Mouse (Mus musculus): ENCODE measurements at regions not wholly inside any gene's neighbourhood (a gene's known extent, or its start where the extent isn't known, plus 50 kb on each side); places are given as distances from the start of the nearest gene placed in this dataset.

GRCm38 (mm10) chr5:85285856-85286255 is 779.5 kb downstream of the Cenpc1 start:
- H3K36me3 ChIP-seq (replicated peaks; ENCODE audit: control insufficient read depth, insufficient read depth, low read depth, low read length): no peaks in the 10 kb centered on the region
- no peak overlapping the region for H3K9ac ChIP-seq (replicated peaks; ENCODE audit: low read length)
- no peaks in the 10 kb centered on the region for H3K27me3 ChIP-seq (ENCODE audit: control insufficient read depth, insufficient read depth, low read length)
- no peak overlapping the region for H3K4me2 ChIP-seq (ENCODE audit: low read depth, low read length)
- DNase-seq (ENCODE audit: low spot score) (no peak), ATAC-seq (replicated peaks; ENCODE audit: insufficient number of reproducible peaks, low FRiP score, low TSS enrichment, low read depth) (no peak)
- H3K27ac ChIP-seq (replicated peaks; ENCODE audit: low read depth, low read length): no peak overlapping the region
- no peaks in the 10 kb centered on the region for H3K9me3 ChIP-seq (replicated peaks; ENCODE audit: control insufficient read depth, low read length)
- no peaks in the 10 kb centered on the region for H3K4me1 ChIP-seq (ENCODE audit: control insufficient read depth, insufficient read depth, low read length)
- H3K4me3 ChIP-seq (ENCODE audit: low read depth, low read length): no peak overlapping the region
- 90% methylated on average over 3 of the region's 3 CpGs for WGBS

GRCm38 (mm10) chr5:85248453-85248852 is 816.9 kb downstream of the Cenpc1 start:
- H3K9ac ChIP-seq (replicated peaks; ENCODE audit: low read length): no peak overlapping the region
- no peaks in the 10 kb centered on the region for H3K4me1 ChIP-seq (ENCODE audit: control insufficient read depth, insufficient read depth, low read length)
- no peak overlapping the region for H3K4me2 ChIP-seq (ENCODE audit: low read depth, low read length)
- H3K27me3 ChIP-seq (ENCODE audit: control insufficient read depth, insufficient read depth, low read length): no peaks in the 10 kb centered on the region
- no peaks in the 10 kb centered on the region for H3K36me3 ChIP-seq (replicated peaks; ENCODE audit: control insufficient read depth, insufficient read depth, low read depth, low read length)
- H3K27ac ChIP-seq (replicated peaks; ENCODE audit: low read depth, low read length): no peak overlapping the region
- 71% methylated on average over 4 of the region's 4 CpGs for WGBS
- no peaks in the 10 kb centered on the region for H3K9me3 ChIP-seq (replicated peaks; ENCODE audit: control insufficient read depth, low read length)
- no peak for ATAC-seq (replicated peaks; ENCODE audit: insufficient number of reproducible peaks, low FRiP score, low TSS enrichment, low read depth)
- H3K4me3 ChIP-seq (ENCODE audit: low read depth, low read length): no peak overlapping the region
- no peak for DNase-seq (ENCODE audit: low spot score)

- DNase-seq (ENCODE audit: low spot score) (no peak), ATAC-seq (replicated peaks; ENCODE audit: insufficient number of reproducible peaks, low FRiP score, low TSS enrichment, low read depth) (no peak)
- Histone ChIP-seq H3K9ac (replicated peaks; ENCODE audit: low read length) (no peak overlapping the region), H3K27ac (replicated peaks; ENCODE audit: low read depth, low read length) (no peak overlapping the region), H3K4me2 (ENCODE audit: low read depth, low read length) (no peak overlapping the region), H3K4me1 (ENCODE audit: control insufficient read depth, insufficient read depth, low read length) (no peaks in the 10 kb centered on the region), H3K4me3 (ENCODE audit: low read depth, low read length) (no peak overlapping the region), H3K27me3 (ENCODE audit: control insufficient read depth, insufficient read depth, low read length) (no peaks in the 10 kb centered on the region), H3K9me3 (replicated peaks; ENCODE audit: control insufficient read depth, low read length) (no peaks in the 10 kb centered on the region), H3K36me3 (replicated peaks; ENCODE audit: control insufficient read depth, insufficient read depth, low read depth, low read length) (no peaks in the 10 kb centered on the region)
Measured at GRCm38 (mm10) chr5:85240380-85240779, 823.2 kb upstream of the Epha5 start.

- WGBS: 86% methylated on average over 3 of the region's 3 CpGs
Measured at GRCm38 (mm10) chr5:85239509-85240031, 822.4 kb upstream of the Epha5 start.

More at GRCm38 (mm10) chr5:85239509-85240031, 822.4 kb upstream of the Epha5 start:
- H3K9ac ChIP-seq (replicated peaks; ENCODE audit: low read length): no peak overlapping the region
- H3K27me3 ChIP-seq (ENCODE audit: control insufficient read depth, insufficient read depth, low read length): no peaks in the 10 kb centered on the region
- no peaks in the 10 kb centered on the region for H3K4me1 ChIP-seq (ENCODE audit: control insufficient read depth, insufficient read depth, low read length)
- no peaks in the 10 kb centered on the region for H3K9me3 ChIP-seq (replicated peaks; ENCODE audit: control insufficient read depth, low read length)
- peak; percentile 73 for ATAC-seq (replicated peaks; ENCODE audit: insufficient number of reproducible peaks, low FRiP score, low TSS enrichment, low read depth)
- H3K4me3 ChIP-seq (ENCODE audit: low read depth, low read length): no peak overlapping the region
- no peak for DNase-seq (ENCODE audit: low spot score)
- no peaks in the 10 kb centered on the region for H3K36me3 ChIP-seq (replicated peaks; ENCODE audit: control insufficient read depth, insufficient read depth, low read depth, low read length)
- no peak overlapping the region for H3K27ac ChIP-seq (replicated peaks; ENCODE audit: low read depth, low read length)
- no peak overlapping the region for H3K4me2 ChIP-seq (ENCODE audit: low read depth, low read length)

Data from embryonic facial prominence, embryonic 11.5 days (tissue).